Mouse (Mus musculus) forebrain, embryonic 15.5 days (tissue): ENCODE data around the gene Ier5l. TPM values are rescaled to one million over a fixed set of nuclear protein-coding genes. Genes with fewer than 3 reads are reported as not detected.

ENCODE experiments used
- ATAC-seq: fragments of 200-750 bp; cut with Nextera tagmentation; replicated peaks from 2 replicates; pipeline ENCODE4 v1.8.0; 2017; ENCODE audit warnings: mild to moderate bottlenecking, moderate TSS enrichment, moderate library complexity
- H3K27ac ChIP-seq: fragments of 300-500 bp; sonication (generic); replicated peaks from 2 replicates; pipeline ENCODE4 v1.5.1; 2015; ENCODE audit warnings: mild to moderate bottlenecking, inconsistent platforms
- H3K27me3 ChIP-seq: fragments of 300-500 bp; sonication (generic); 2 replicates; pipeline ENCODE4 v1.6.1; 2015; ENCODE audit warnings: inconsistent platforms
- H3K36me3 ChIP-seq: fragments of 300-500 bp; sonication (generic); 2 replicates; pipeline ENCODE4 v1.6.1; 2015; ENCODE audit warnings: mild to moderate bottlenecking, inconsistent platforms
- H3K4me1 ChIP-seq: fragments of 300-500 bp; sonication (generic); 2 replicates; pipeline ENCODE4 v1.6.1; 2015; ENCODE audit warnings: inconsistent platforms
- H3K4me2 ChIP-seq: fragments of 300-500 bp; sonication (generic); replicated peaks from 2 replicates; pipeline ENCODE4 v1.6.1; 2015; ENCODE audit warnings: mild to moderate bottlenecking, inconsistent platforms
- H3K4me3 ChIP-seq: fragments of 300-500 bp; sonication (generic); 2 replicates; pipeline ENCODE4 v1.5.1; 2015; ENCODE audit warnings: mild to moderate bottlenecking, inconsistent platforms
- H3K9ac ChIP-seq: fragments of 300-500 bp; sonication (generic); replicated peaks from 2 replicates; pipeline ENCODE4 v1.6.1; 2015; ENCODE audit warnings: mild to moderate bottlenecking, inconsistent platforms
- H3K9me3 ChIP-seq: fragments of 300-500 bp; sonication (generic); 2 replicates; pipeline ENCODE4 v1.6.1; 2016; ENCODE audit warnings: inconsistent platforms
- WGBS: fragments of 180-500 bp; shearing (Covaris S2); methylation state at CpG from one replicate; pipeline ENCODE4 v1.1.7; 2015; ENCODE audit warnings: mixed read lengths; 5-methylcytosine and 5-hydroxymethylcytosine counted together
- polyA plus RNA-seq: library from polyadenylated mRNA; unstranded; fragments of >200 nt; fragmentation: Nextera tagmentation; extraction: Ambion mirVana; gene quantifications from 2 replicates; pipeline ENCODE4 v1.2.1, GENCODE M21; 2015

Gene Ier5l
- polyA plus RNA-seq, 1 experiment from 2014 or later, result 2.0 TPM

GRCm38 (mm10) chr2:30478526-30478925 is 4.5 kb upstream of the Ier5l start:
- ATAC-seq, result no peak
- Histone ChIP-seq H3K36me3 (no peaks in the 10 kb centered on the region), H3K4me2 (no peak overlapping the region), H3K4me1 (peaks cover 11% of the 10 kb centered on the region), H3K27me3 (no peaks in the 10 kb centered on the region), H3K4me3 (no peak overlapping the region), H3K9me3 (no peaks in the 10 kb centered on the region), H3K9ac (no peak overlapping the region), H3K27ac (no peak overlapping the region)
- WGBS, result 95% methylated on average over 1 of the region's 1 CpGs

GRCm38 (mm10) chr2:30476241-30476640 is 2.2 kb upstream of the Ier5l start:
- Histone ChIP-seq H3K4me3 (no peak overlapping the region), H3K36me3 (no peaks in the 10 kb centered on the region), H3K9me3 (no peaks in the 10 kb centered on the region), H3K9ac (no peak overlapping the region), H3K27ac (no peak overlapping the region), H3K27me3 (no peaks in the 10 kb centered on the region), H3K4me1 (peaks cover 19% of the 10 kb centered on the region), H3K4me2 (no peak overlapping the region)
- 69% methylated on average over 2 of the region's 2 CpGs for WGBS
- ATAC-seq, result no peak

- ATAC-seq, result no peak
Observed at GRCm38 (mm10) chr2:30475457-30475856, 1.4 kb upstream of the Ier5l start.

GRCm38 (mm10) chr2:30474776-30475175 is 757 bp upstream of the Ier5l start:
- 29% methylated on average over 4 of the region's 4 CpGs for WGBS

More at GRCm38 (mm10) chr2:30475457-30475856, 1.4 kb upstream of the Ier5l start:
- Histone ChIP-seq H3K4me3 (no peak overlapping the region), H3K36me3 (no peaks in the 10 kb centered on the region), H3K27ac (no peak overlapping the region), H3K9ac (no peak overlapping the region), H3K4me1 (peaks cover 26% of the 10 kb centered on the region), H3K9me3 (no peaks in the 10 kb centered on the region), H3K27me3 (no peaks in the 10 kb centered on the region), H3K4me2 (no peak overlapping the region)
- 84% methylated on average over 7 of the region's 7 CpGs for WGBS

GRCm38 (mm10) chr2:30473431-30474031 is 488 bp downstream of the Ier5l start:
- H3K27me3 ChIP-seq, result no peaks in the 10 kb centered on the region
- WGBS, result under 1% methylated on average over 64 of the region's 80 CpGs
- H3K4me3 ChIP-seq, result peak overlapping the region; percentile 72
- no peaks in the 10 kb centered on the region for H3K9me3 ChIP-seq
- H3K27ac ChIP-seq, result peak overlapping the region; percentile 86
- ATAC-seq, result peak; percentile 47
- H3K4me2 ChIP-seq, result peak overlapping the region; percentile 99
- no peaks in the 10 kb centered on the region for H3K36me3 ChIP-seq
- peak overlapping the region; percentile 93 for H3K9ac ChIP-seq
- peaks cover 39% of the 10 kb centered on the region for H3K4me1 ChIP-seq

More at GRCm38 (mm10) chr2:30474776-30475175, 757 bp upstream of the Ier5l start:
- H3K4me2 ChIP-seq, result peak overlapping the region; percentile 99
- peaks cover 33% of the 10 kb centered on the region for H3K4me1 ChIP-seq
- ATAC-seq, result no peak
- H3K9ac ChIP-seq, result no peak overlapping the region
- peak overlapping the region; percentile 72 for H3K4me3 ChIP-seq
- no peaks in the 10 kb centered on the region for H3K27me3 ChIP-seq
- H3K36me3 ChIP-seq, result no peaks in the 10 kb centered on the region
- no peak overlapping the region for H3K27ac ChIP-seq
- no peaks in the 10 kb centered on the region for H3K9me3 ChIP-seq

- Histone ChIP-seq H3K4me1 (peaks cover 39% of the 10 kb centered on the region), H3K4me2 (peak overlapping the region; percentile 99), H3K27ac (peak overlapping the region; percentile 86), H3K4me3 (peak overlapping the region; percentile 72), H3K27me3 (no peaks in the 10 kb centered on the region), H3K36me3 (no peaks in the 10 kb centered on the region), H3K9me3 (no peaks in the 10 kb centered on the region), H3K9ac (peak overlapping the region; percentile 93)
- under 1% methylated on average over 60 of the region's 60 CpGs for WGBS
- no peak for ATAC-seq
Observed at GRCm38 (mm10) chr2:30472731-30473351, 1.2 kb downstream of the Ier5l start.

GRCm38 (mm10) chr2:30471795-30472720 is 2.0 kb downstream of the Ier5l start:
- no peaks in the 10 kb centered on the region for H3K36me3 ChIP-seq
- H3K27ac ChIP-seq, result peak overlapping the region; percentile 86
- peaks cover 39% of the 10 kb centered on the region for H3K4me1 ChIP-seq
- peak overlapping the region; percentile 72 for H3K4me3 ChIP-seq
- H3K27me3 ChIP-seq, result no peaks in the 10 kb centered on the region
- under 1% methylated on average over 48 of the region's 51 CpGs for WGBS
- H3K9ac ChIP-seq, result peak overlapping the region; percentile 93
- ATAC-seq, result peak; percentile 21
- H3K9me3 ChIP-seq, result no peaks in the 10 kb centered on the region
- peak overlapping the region; percentile 99 for H3K4me2 ChIP-seq

- peak overlapping the region; percentile 93; the same call in 1 of the 2 replicates for H3K9ac ChIP-seq
- H3K9me3 ChIP-seq, result no peaks in the 10 kb centered on the region
- peak overlapping the region; percentile 86 for H3K27ac ChIP-seq
- H3K4me2 ChIP-seq, result peak overlapping the region; percentile 99
- no peaks in the 10 kb centered on the region for H3K36me3 ChIP-seq
- peak overlapping the region; percentile 72 for H3K4me3 ChIP-seq
- H3K4me1 ChIP-seq, result peaks cover 39% of the 10 kb centered on the region
- no peak for ATAC-seq
- 5% methylated on average over 8 of the region's 8 CpGs for WGBS
- H3K27me3 ChIP-seq, result no peaks in the 10 kb centered on the region
Observed at GRCm38 (mm10) chr2:30471051-30471450, 3.0 kb downstream of the Ier5l start.

- peak overlapping the region; percentile 80 for H3K9ac ChIP-seq
- peak overlapping the region; percentile 81 for H3K27ac ChIP-seq
- H3K36me3 ChIP-seq, result no peaks in the 10 kb centered on the region
- peak overlapping the region; percentile 99 for H3K4me2 ChIP-seq
- no peaks in the 10 kb centered on the region for H3K9me3 ChIP-seq
- no peaks in the 10 kb centered on the region for H3K27me3 ChIP-seq
- H3K4me3 ChIP-seq, result peak overlapping the region; percentile 72
- under 1% methylated on average over 46 of the region's 46 CpGs for WGBS
- H3K4me1 ChIP-seq, result peaks cover 39% of the 10 kb centered on the region
- ATAC-seq, result no peak; the same call in 1 of the 2 replicates
Observed at GRCm38 (mm10) chr2:30470143-30470946, 3.7 kb downstream of the Ier5l start.

- H3K9ac ChIP-seq, result peak overlapping the region; percentile 80
- ATAC-seq, result peak; percentile 29
- H3K4me2 ChIP-seq, result peak overlapping the region; percentile 99
- H3K27ac ChIP-seq, result peak overlapping the region; percentile 81
- peaks cover 34% of the 10 kb centered on the region for H3K4me1 ChIP-seq
- H3K36me3 ChIP-seq, result no peaks in the 10 kb centered on the region
- H3K9me3 ChIP-seq, result no peaks in the 10 kb centered on the region
- WGBS, result 0% methylated on average over 18 of the region's 19 CpGs
- H3K27me3 ChIP-seq, result no peaks in the 10 kb centered on the region
- peak overlapping the region; percentile 72 for H3K4me3 ChIP-seq
Observed at GRCm38 (mm10) chr2:30469796-30470142, 4.2 kb downstream of the Ier5l start.

GRCm38 (mm10) chr2:30469009-30469408 is 5.0 kb downstream of the Ier5l start:
- Histone ChIP-seq H3K4me3 (peak overlapping the region; percentile 72), H3K27me3 (no peaks in the 10 kb centered on the region), H3K36me3 (no peaks in the 10 kb centered on the region), H3K9ac (peak overlapping the region; percentile 80; the same call in 1 of the 2 replicates), H3K4me1 (peaks cover 29% of the 10 kb centered on the region), H3K27ac (no peak overlapping the region), H3K4me2 (peak overlapping the region; percentile 99), H3K9me3 (no peaks in the 10 kb centered on the region)
- ATAC-seq, result no peak
- WGBS, result 58% methylated on average over 6 of the region's 6 CpGs
